Mouse (Mus musculus): ENCODE results near the gene Kbtbd4. TPM values are rescaled to one million over a fixed set of nuclear protein-coding genes. Genes with fewer than 3 reads are reported as not detected.
A peak's percentile ranks its signal among the peaks of the same experiment; 100 is the strongest.
"Not testable (repeated sequence)": the region's sequence is repeated elsewhere in the genome, so short reads cannot be mapped to it uniquely, and the experiment has no call there.

Kbtbd4 gene
- polyA plus RNA-seq, 1 experiment: 13.2 TPM

GRCm38 (mm10) chr2:90887627-90888026, 16.9 kb upstream of the Kbtbd4 start:
- Histone ChIP-seq H3K4me1 (ENCODE audit: control insufficient read depth, insufficient read depth, insufficient read length, low read length) (no peaks in the 10 kb centered on the region), H3K27ac (replicated peaks; ENCODE audit: low read depth, low read length) (no peak overlapping the region), H3K4me3 (ENCODE audit: insufficient read depth, low read depth, low read length) (no peak overlapping the region)

- Histone ChIP-seq H3K27ac (replicated peaks; ENCODE audit: low read depth, low read length) (no peak overlapping the region), H3K4me3 (ENCODE audit: insufficient read depth, low read depth, low read length) (peak overlapping the region; percentile 53), H3K4me1 (ENCODE audit: control insufficient read depth, insufficient read depth, insufficient read length, low read length) (no peaks in the 10 kb centered on the region)
Measured at GRCm38 (mm10) chr2:90889550-90890548, 14.7 kb upstream of the Kbtbd4 start.

GRCm38 (mm10) chr2:90893673-90894298, 10.8 kb upstream of the Kbtbd4 start:
- Histone ChIP-seq H3K4me3 (ENCODE audit: insufficient read depth, low read depth, low read length) (no peak overlapping the region), H3K27ac (replicated peaks; ENCODE audit: low read depth, low read length) (no peak overlapping the region), H3K4me1 (ENCODE audit: control insufficient read depth, insufficient read depth, insufficient read length, low read length) (no peaks in the 10 kb centered on the region)

- not testable (repeated sequence) for H3K4me3 ChIP-seq (ENCODE audit: insufficient read depth, low read depth, low read length); H3K4me1 ChIP-seq (ENCODE audit: control insufficient read depth, insufficient read depth, insufficient read length, low read length); H3K27ac ChIP-seq (replicated peaks; ENCODE audit: low read depth, low read length)
Measured at GRCm38 (mm10) chr2:90894299-90894677, 10.3 kb upstream of the Kbtbd4 start.

GRCm38 (mm10) chr2:90903398-90903797, 1.1 kb upstream of the Kbtbd4 start:
- Histone ChIP-seq H3K27ac (replicated peaks; ENCODE audit: low read depth, low read length) (peak overlapping the region; percentile 97), H3K4me3 (ENCODE audit: insufficient read depth, low read depth, low read length) (peak overlapping the region; percentile 80)

GRCm38 (mm10) chr2:90904856-90905224, 300 bp downstream of the Kbtbd4 start:
- Histone ChIP-seq H3K27ac (replicated peaks; ENCODE audit: low read depth, low read length) (peak overlapping the region; percentile 92), H3K4me1 (ENCODE audit: control insufficient read depth, insufficient read depth, insufficient read length, low read length) (peaks cover 5% of the 10 kb centered on the region; the same call in 1 of the 2 replicates), H3K4me3 (ENCODE audit: insufficient read depth, low read depth, low read length) (peak overlapping the region; percentile 80)

More at GRCm38 (mm10) chr2:90903398-90903797, 1.1 kb upstream of the Kbtbd4 start:
- H3K4me1 ChIP-seq (ENCODE audit: control insufficient read depth, insufficient read depth, insufficient read length, low read length): peaks cover 5% of the 10 kb centered on the region; the same call in 1 of the 2 replicates

GRCm38 (mm10) chr2:90906721-90907120, 2.2 kb downstream of the Kbtbd4 start:
- H3K4me1 ChIP-seq (ENCODE audit: control insufficient read depth, insufficient read depth, insufficient read length, low read length): peaks cover 5% of the 10 kb centered on the region; the same call in 1 of the 2 replicates
- no peak overlapping the region for H3K4me3 ChIP-seq (ENCODE audit: insufficient read depth, low read depth, low read length)
- H3K27ac ChIP-seq (replicated peaks; ENCODE audit: low read depth, low read length): no peak overlapping the region

GRCm38 (mm10) chr2:90910861-90911260, 6.3 kb downstream of the Kbtbd4 start:
- Histone ChIP-seq H3K4me1 (ENCODE audit: control insufficient read depth, insufficient read depth, insufficient read length, low read length) (peaks cover under 1% of the 10 kb centered on the region), H3K4me3 (ENCODE audit: insufficient read depth, low read depth, low read length) (no peak overlapping the region), H3K27ac (replicated peaks; ENCODE audit: low read depth, low read length) (no peak overlapping the region)

- H3K4me1 ChIP-seq (ENCODE audit: control insufficient read depth, insufficient read depth, insufficient read length, low read length): peaks cover 5% of the 10 kb centered on the region
- H3K4me3 ChIP-seq (ENCODE audit: insufficient read depth, low read depth, low read length): no peak overlapping the region
- no peak overlapping the region for H3K27ac ChIP-seq (replicated peaks; ENCODE audit: low read depth, low read length)
Measured at GRCm38 (mm10) chr2:90911668-90912067, 7.1 kb downstream of the Kbtbd4 start.

GRCm38 (mm10) chr2:90913671-90914070, 9.1 kb downstream of the Kbtbd4 start:
- Histone ChIP-seq H3K4me3 (ENCODE audit: insufficient read depth, low read depth, low read length) (no peak overlapping the region), H3K27ac (replicated peaks; ENCODE audit: low read depth, low read length) (no peak overlapping the region), H3K4me1 (ENCODE audit: control insufficient read depth, insufficient read depth, insufficient read length, low read length) (peaks cover 5% of the 10 kb centered on the region)

- H3K4me1 ChIP-seq (ENCODE audit: control insufficient read depth, insufficient read depth, insufficient read length, low read length): peaks cover 5% of the 10 kb centered on the region
- H3K4me3 ChIP-seq (ENCODE audit: insufficient read depth, low read depth, low read length): 0 out of 2 replicates have a peak overlapping the region, but pooled peaks have one; percentile 28
- no peak overlapping the region for H3K27ac ChIP-seq (replicated peaks; ENCODE audit: low read depth, low read length)
Measured at GRCm38 (mm10) chr2:90915516-90915915, 11.0 kb downstream of the Kbtbd4 start.

GRCm38 (mm10) chr2:90916560-90917232, 12.2 kb downstream of the Kbtbd4 start:
- Histone ChIP-seq H3K27ac (replicated peaks; ENCODE audit: low read depth, low read length) (peak overlapping the region; percentile 85), H3K4me3 (ENCODE audit: insufficient read depth, low read depth, low read length) (peak overlapping the region; percentile 96), H3K4me1 (ENCODE audit: control insufficient read depth, insufficient read depth, insufficient read length, low read length) (peaks cover 5% of the 10 kb centered on the region)

GRCm38 (mm10) chr2:90917233-90917998, 12.9 kb downstream of the Kbtbd4 start:
- peaks cover 5% of the 10 kb centered on the region for H3K4me1 ChIP-seq (ENCODE audit: control insufficient read depth, insufficient read depth, insufficient read length, low read length)
- H3K4me3 ChIP-seq (ENCODE audit: insufficient read depth, low read depth, low read length): peak overlapping the region; percentile 96
- H3K27ac ChIP-seq (replicated peaks; ENCODE audit: low read depth, low read length): peak overlapping the region; percentile 85

GRCm38 (mm10) chr2:90917999-90918698, 13.6 kb downstream of the Kbtbd4 start:
- peaks cover 5% of the 10 kb centered on the region for H3K4me1 ChIP-seq (ENCODE audit: control insufficient read depth, insufficient read depth, insufficient read length, low read length)
- H3K27ac ChIP-seq (replicated peaks; ENCODE audit: low read depth, low read length): peak overlapping the region; percentile 85
- H3K4me3 ChIP-seq (ENCODE audit: insufficient read depth, low read depth, low read length): peak overlapping the region; percentile 96
